Mouse (Mus musculus) induced T-regulatory cell, adult 2 months (primary cell): Measurements from ENCODE around the gene 1700029J07Rik.

Experiments used
- DNase-seq: peaks from one replicate; pipeline ENCODE4 v3.0.0-alpha.2; 2012; ENCODE audit warnings: low read depth

Gene 1700029J07Rik

DNA sequence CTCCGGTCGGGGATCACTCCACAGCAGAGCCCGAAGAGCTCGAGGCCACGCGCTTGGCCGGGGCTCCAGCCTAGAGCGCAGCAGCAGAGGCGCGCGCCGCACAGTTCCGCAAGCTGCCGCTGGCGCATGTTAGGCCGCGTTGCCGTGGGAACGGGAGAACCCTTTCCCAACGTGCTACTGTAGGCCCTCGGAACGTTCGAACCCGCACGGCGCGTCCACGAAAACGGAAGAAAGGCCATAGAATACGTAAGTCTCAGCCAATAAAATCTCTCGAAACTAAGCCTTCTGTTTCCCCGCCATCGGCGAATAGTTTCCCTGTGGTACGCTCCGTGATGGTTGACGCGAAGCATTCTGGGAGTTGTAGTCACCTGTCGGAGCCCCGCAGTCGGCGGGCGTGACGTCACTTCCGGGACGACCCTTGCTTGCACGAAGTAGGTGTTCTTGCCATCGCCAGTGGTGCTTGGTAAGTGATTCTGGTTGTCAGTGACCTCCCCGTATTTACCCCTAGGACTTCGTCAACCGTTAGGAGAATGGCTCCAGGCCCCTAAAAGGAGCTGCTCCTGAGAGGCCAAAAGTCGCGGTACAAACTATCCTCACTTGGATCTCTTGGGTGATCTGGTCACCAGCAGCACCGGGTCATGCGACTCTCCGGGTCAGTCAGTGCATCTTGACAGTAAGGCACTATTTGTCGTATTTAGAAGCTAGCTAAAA, at the start of gene 1700029J07Rik, which contains the start of gene Ufsp2:
1700029J07Rik (minus strand) TSS at position 127 of the 711 bp plus-strand sequence.
Ufsp2 (plus strand) TSS at position 403 of the 711 bp plus-strand sequence.
- DNase-seq, result peak; percentile 98

DNA sequence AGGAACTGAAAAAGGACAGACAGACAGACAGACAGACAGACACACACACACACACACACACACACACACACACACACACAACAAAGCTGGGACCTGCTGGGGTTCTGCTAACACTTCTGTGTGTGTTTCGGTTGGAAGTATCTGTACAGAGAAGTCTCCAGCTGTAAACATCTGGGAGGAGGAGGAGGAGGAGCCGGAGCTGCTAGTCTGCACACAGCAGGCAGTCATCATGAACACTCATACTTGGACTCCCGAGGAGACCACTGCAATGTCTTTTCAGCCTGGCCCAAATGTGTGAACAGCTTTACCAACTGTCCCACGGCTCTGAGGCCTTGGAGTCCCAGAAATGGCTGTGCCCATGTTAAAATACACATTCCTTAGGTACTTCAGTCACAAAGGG, 49.3 kb upstream of the 1700029J07Rik start:
- DNase-seq, result no peak

DNA sequence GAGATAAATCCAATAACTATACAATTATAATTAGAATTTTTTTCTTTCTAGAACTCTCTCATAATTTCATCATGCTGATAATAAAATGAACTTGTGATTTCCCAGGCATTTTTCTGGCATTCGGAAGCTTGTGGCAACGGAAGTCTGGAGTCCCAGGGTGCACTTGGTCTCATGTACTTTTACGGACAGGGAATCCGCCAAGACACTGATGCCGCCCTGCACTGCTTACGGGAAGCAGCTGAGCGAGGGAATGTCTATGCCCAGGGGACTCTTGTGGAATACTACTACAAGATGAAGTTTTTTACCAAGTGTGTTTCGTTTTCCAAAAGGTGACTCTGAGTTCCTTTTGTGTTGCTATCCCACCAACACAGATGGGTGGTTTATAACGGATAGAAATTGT, 47.7 kb upstream of the 1700029J07Rik start:
- no peak for DNase-seq

DNA sequence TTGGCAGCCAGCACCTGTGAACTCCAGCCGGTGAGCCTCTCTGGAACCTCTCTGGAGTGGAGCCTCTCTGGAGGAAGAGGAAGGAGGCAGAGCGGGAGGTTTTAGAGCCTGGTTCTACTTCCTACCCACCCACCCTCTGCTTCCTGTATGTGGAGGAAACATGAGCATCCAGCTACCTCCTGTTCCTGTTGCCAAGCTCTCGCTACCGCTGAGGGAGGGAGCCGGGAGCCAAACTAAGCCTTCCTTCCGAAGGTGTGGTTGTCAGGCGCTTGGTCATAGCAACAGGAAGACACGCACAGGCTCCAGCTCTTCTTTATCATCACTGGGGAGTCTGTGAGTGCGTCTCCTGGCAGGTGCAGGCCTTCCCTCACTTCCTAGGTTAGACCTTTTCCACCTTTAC, 47.2 kb upstream of the 1700029J07Rik start:
- DNase-seq, result no peak

- DNase-seq, result no peak
These were observed 36.0 kb upstream of the 1700029J07Rik start for GRCm38 (mm10) chr8:46010746-46011680.

DNA sequence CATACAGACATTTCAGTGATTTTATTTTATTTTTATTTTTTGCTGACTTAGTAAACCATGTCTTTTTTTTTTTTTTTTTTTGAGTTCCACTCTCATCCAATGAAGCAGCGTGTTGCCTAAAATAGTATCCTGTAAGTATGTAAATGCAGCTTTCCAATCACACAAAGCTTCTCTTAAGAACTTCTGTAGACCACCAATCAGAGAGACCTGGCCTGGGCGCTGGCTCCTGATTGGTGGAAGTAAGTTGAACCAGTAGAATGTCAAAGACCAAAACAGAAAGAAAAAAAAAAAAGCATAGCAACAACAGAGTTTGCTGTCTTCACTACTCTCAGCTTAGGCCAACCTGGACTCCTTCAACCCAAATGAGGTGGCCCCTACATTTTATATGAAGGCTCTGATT, 35.3 kb upstream of the 1700029J07Rik start:
- no peak for DNase-seq

- DNase-seq, result no peak
These were observed 32.1 kb upstream of the 1700029J07Rik start for GRCm38 (mm10) chr8:46007050-46007672.

GRCm38 (mm10) chr8:46005596-46005995, 30.5 kb upstream of the 1700029J07Rik start, which contains the start of gene Ankrd37:
Gene Ankrd37 (minus strand): TSS chr8:46005707.
- DNase-seq, result no peak

DNA sequence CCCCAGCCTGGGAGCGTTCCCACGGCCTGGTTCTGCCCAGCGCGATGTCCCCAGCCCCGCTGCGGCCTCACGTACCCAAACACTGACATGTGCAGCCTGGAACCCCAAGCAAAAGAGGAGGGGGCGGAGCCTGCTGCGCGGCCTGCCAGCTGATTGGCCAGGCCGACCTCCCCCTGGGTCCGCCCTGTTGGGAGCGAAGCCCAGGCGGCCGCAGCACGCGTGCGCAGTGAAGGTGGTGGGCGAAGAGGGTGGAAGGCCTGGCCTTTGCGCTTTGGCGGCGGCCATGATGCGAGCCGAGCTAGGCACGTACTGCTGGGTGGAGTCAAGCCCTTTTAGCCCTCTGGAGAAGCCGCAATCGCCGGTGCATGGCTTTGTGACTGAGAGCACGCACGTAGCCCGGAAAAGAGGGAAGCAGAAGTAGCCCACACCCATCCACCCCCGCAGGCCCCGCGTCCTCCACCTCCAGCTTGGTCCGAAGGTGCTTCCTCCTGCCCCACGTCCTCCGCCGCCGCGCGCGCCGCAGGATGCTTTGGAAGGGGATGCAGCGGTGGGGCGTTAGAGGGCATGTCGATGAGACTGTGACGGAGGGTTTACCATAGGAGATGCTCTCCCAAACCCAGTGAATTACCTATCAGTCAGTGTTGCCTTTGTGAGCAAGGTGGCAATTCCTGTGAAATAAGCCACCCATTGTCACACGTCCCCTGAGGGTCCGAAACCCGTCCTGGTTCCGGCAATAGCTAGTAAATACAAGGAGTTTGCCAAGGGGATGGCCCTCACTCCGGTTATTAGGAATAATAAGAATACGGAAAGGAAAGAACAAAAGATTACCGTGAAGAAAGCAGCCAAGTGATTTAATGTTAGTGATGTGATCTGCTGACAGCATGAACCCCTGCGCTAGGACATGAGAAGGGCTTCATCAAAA, 25.0 kb upstream of the 1700029J07Rik start:
- DNase-seq, result peak; percentile 99

- no peak for DNase-seq
These were observed 24.2 kb upstream of the 1700029J07Rik start, which contains the start of gene Lrp2bp for GRCm38 (mm10) chr8:45999138-45999783. Gene Lrp2bp (plus strand): TSS chr8:45999303.

GRCm38 (mm10) chr8:45998228-45998627, 23.2 kb upstream of the 1700029J07Rik start:
- no peak for DNase-seq

GRCm38 (mm10) chr8:45995576-45995975, 20.5 kb upstream of the 1700029J07Rik start:
- DNase-seq, result no peak

GRCm38 (mm10) chr8:45994111-45994510, 19.1 kb upstream of the 1700029J07Rik start:
- peak; percentile 59 for DNase-seq

- DNase-seq, result no peak
These were observed 15.7 kb upstream of the 1700029J07Rik start for GRCm38 (mm10) chr8:45990631-45991310.

GRCm38 (mm10) chr8:45988189-45988588, 13.1 kb upstream of the 1700029J07Rik start:
- DNase-seq, result no peak

DNA sequence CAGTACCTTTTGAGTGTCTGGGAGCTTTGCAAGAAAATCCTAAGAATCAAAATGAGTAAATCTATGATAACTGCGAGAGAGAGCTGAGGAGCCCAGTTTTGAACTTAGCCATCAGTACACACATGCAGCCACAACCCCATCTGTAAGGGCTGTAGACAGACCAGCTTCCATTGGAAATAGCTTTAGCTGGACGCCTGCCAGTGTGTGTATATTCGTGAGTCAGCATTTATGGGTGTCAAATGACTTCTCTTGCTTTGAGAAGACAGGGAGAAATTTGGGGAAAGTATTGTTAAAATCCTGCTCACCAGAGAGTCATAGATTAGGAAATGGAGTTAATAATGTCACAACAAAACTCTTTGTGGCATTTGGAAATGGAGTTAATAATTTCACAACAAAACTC, 11.6 kb upstream of the 1700029J07Rik start:
- DNase-seq, result no peak

GRCm38 (mm10) chr8:45975837-45976468, 901 bp upstream of the 1700029J07Rik start:
- no peak for DNase-seq

- DNase-seq, result peak; percentile 14
These were observed 1.0 kb downstream of the 1700029J07Rik start for GRCm38 (mm10) chr8:45973988-45974505.

GRCm38 (mm10) chr8:45970894-45971293, 4.2 kb downstream of the 1700029J07Rik start:
- peak; percentile 57 for DNase-seq
